ENCODE assay signal across 7 mouse cellular contexts in genomic region chr4:136309780-136310179, GRCm38 (mm10). TPM values are rescaled to one million over a fixed set of nuclear protein-coding genes. Genes with fewer than 3 reads are reported as not detected.
A peak's percentile ranks its signal among the peaks of the same experiment; 100 is the strongest.
DNase-seq lines count a peak whose midpoint lies in the region; ATAC-seq and TF ChIP-seq lines count a peak whose summit lies in the region.

No protein-coding gene starts in this region.

- no peak for TF ChIP-seq CTCF in CH12.LX (conservative IDR thresholded peaks at IDR 0.05 in 1 of 2, IDR thresholded peaks at IDR 0.05 in 1 of 2; ENCODE audit: low read depth in 2 of 2, low read length in 2 of 2)

- dilution Hi-C loops in CH12.LX (cut with MboI; ENCODE audit: extremely low pct_ligation_motif_present, extremely low pct_unique_long_range_greater_than_20kb, low sequenced_read_pairs) = no loop called here

- no peak for TF ChIP-seq EP300 in CH12.LX (IDR thresholded peaks at IDR 0.05; ENCODE audit: low read length)

- no peak for ATAC-seq in hindbrain, embryonic 14.5 days (ENCODE audit: low FRiP score)
- ATAC-seq in liver, embryonic 11.5 days (replicated peaks; ENCODE audit: low FRiP score) = peak; percentile 70
- ATAC-seq in monocyte, adult 5-6 weeks (replicated peaks; ENCODE audit: insufficient number of reproducible peaks, low FRiP score, low TSS enrichment, poor library complexity, severe bottlenecking) = peak; percentile 64

- H3K4me2 ChIP-seq in CH12.LX (ENCODE audit: insufficient read depth, low read depth, poor library complexity, severe bottlenecking) = peak overlapping the region; percentile 74
- H3K4me2 ChIP-seq in hindbrain, embryonic 14.5 days (replicated peaks) = peak overlapping the region; percentile 63
- peak overlapping the region; percentile 99 for H3K4me2 ChIP-seq in liver, embryonic 11.5 days

- H3K9me3 ChIP-seq in CH12.LX (replicated peaks; ENCODE audit: low read length) = no peaks in the 10 kb centered on the region
- no peaks in the 10 kb centered on the region for H3K9me3 ChIP-seq in erythroblast, embryonic 14.5 days (ENCODE audit: control insufficient read depth, low read length)
- no peaks in the 10 kb centered on the region for H3K9me3 ChIP-seq in hindbrain, embryonic 14.5 days (ENCODE audit: control insufficient read depth, low read length)
- H3K9me3 ChIP-seq in liver, embryonic 11.5 days (ENCODE audit: control insufficient read depth, low read length) = no peaks in the 10 kb centered on the region

- H3K36me3 ChIP-seq in CH12.LX (replicated peaks in 1 of 2; ENCODE audit: control insufficient read depth in 1 of 2, insufficient read depth in 1 of 2, low read length in 1 of 2) = no peaks in the 10 kb centered on the region
- peaks cover 18% of the 10 kb centered on the region for H3K36me3 ChIP-seq in erythroblast, embryonic 14.5 days (ENCODE audit: control insufficient read depth)
- H3K36me3 ChIP-seq in hindbrain, embryonic 14.5 days (replicated peaks; ENCODE audit: control insufficient read depth, insufficient read depth) = no peaks in the 10 kb centered on the region
- no peaks in the 10 kb centered on the region for H3K36me3 ChIP-seq in liver, embryonic 11.5 days (ENCODE audit: control insufficient read depth, insufficient read depth, low read length)

- peak overlapping the region; percentile 60 for H3K9ac ChIP-seq in CH12.LX (ENCODE audit: insufficient read depth, low read depth)
- H3K9ac ChIP-seq in hindbrain, embryonic 14.5 days = peak overlapping the region; percentile 68
- H3K9ac ChIP-seq in liver, embryonic 11.5 days (ENCODE audit: low read depth, low read length) = peak overlapping the region; percentile 100

- 8% methylated on average over 11 of the region's 11 CpGs for WGBS in hindbrain, embryonic 14.5 days
- WGBS in liver, embryonic 11.5 days = 2% methylated on average over 11 of the region's 11 CpGs

- in situ Hi-C loops in CH12.LX (cut with MboI; ENCODE audit: low pct_ligation_motif_present, low pct_unique_long_range_greater_than_20kb, low sequenced_read_pairs) = loop anchor here (5.0 kb wide), 1 partner anchor 37 kb away; no protein-coding TSS in a partner anchor

- peak; percentile 38 for TF ChIP-seq POLR2A in CH12.LX (IDR thresholded peaks at IDR 0.05; ENCODE audit: low read depth, low read length)

- DNase-seq in CH12.LX (ENCODE audit: extremely low read depth) = peak; percentile 81
- peak; percentile 62 for DNase-seq in adipocyte (ENCODE audit: low spot score)
- DNase-seq in hindbrain, embryonic 14.5 days (ENCODE audit: low spot score) = no peak
- DNase-seq in liver, embryonic 11.5 days (ENCODE audit: low spot score) = peak; percentile 74
- DNase-seq in testis, postnatal 10 days (ENCODE audit: low spot score) = peak; percentile 62

- TF ChIP-seq RAD21 in CH12.LX (IDR thresholded peaks at IDR 0.05; ENCODE audit: low read depth, low read length) = no peak

- 0 out of 2 replicates have a peak overlapping the region, but pooled peaks have one; percentile 43 for H3K27ac ChIP-seq in CH12.LX (ENCODE audit: insufficient read depth, low read depth)
- H3K27ac ChIP-seq in hindbrain, embryonic 14.5 days = peak overlapping the region; percentile 97
- peak overlapping the region; percentile 100 for H3K27ac ChIP-seq in liver, embryonic 11.5 days (ENCODE audit: low read depth, low read length)

- peaks cover 2 to 28% of the 10 kb centered on the region in 2 experiments; a peak in 2 of 4 replicates for H3K4me1 ChIP-seq in CH12.LX (ENCODE audit: control insufficient read depth in 1 of 2, insufficient read depth in 2 of 2)
- H3K4me1 ChIP-seq in erythroblast, embryonic 14.5 days (ENCODE audit: control insufficient read depth) = peaks cover 41% of the 10 kb centered on the region
- peaks cover 36% of the 10 kb centered on the region for H3K4me1 ChIP-seq in hindbrain, embryonic 14.5 days (replicated peaks; ENCODE audit: control insufficient read depth, insufficient read depth, low read length)
- H3K4me1 ChIP-seq in liver, embryonic 11.5 days (replicated peaks; ENCODE audit: control insufficient read depth, insufficient read depth, low read length) = peaks cover 21% of the 10 kb centered on the region

- peak overlapping the region; percentile 57 to 84 (median 61) for H3K4me3 ChIP-seq in CH12.LX (replicated peaks in 1 of 3; ENCODE audit: low read depth in 2 of 3, low read length in 2 of 3, poor library complexity in 1 of 3)
- peak overlapping the region; percentile 93 for H3K4me3 ChIP-seq in erythroblast, embryonic 14.5 days (replicated peaks)
- H3K4me3 ChIP-seq in hindbrain, embryonic 14.5 days (replicated peaks; ENCODE audit: low read length) = peak overlapping the region; percentile 100
- H3K4me3 ChIP-seq in liver, embryonic 11.5 days (ENCODE audit: low read depth, low read length) = peak overlapping the region; percentile 98

- H3K79me2 ChIP-seq in CH12.LX (replicated peaks; ENCODE audit: control insufficient read depth, extremely low read depth, insufficient read depth, poor library complexity, severe bottlenecking) = peaks cover 34% of the 10 kb centered on the region

- no peaks in the 10 kb centered on the region for H3K27me3 ChIP-seq in CH12.LX (replicated peaks)
- peaks cover 12% of the 10 kb centered on the region for H3K27me3 ChIP-seq in erythroblast, embryonic 14.5 days (ENCODE audit: control insufficient read depth)
- no peaks in the 10 kb centered on the region for H3K27me3 ChIP-seq in hindbrain, embryonic 14.5 days (ENCODE audit: control insufficient read depth, insufficient read depth, low read length)
- no peaks in the 10 kb centered on the region for H3K27me3 ChIP-seq in liver, embryonic 11.5 days (replicated peaks; ENCODE audit: control insufficient read depth, insufficient read depth, low read length)

TF ChIP-seq in CH12.LX, 34 proteins besides CTCF, POLR2A, EP300 and RAD21:
- no peak for TF ChIP-seq CHD1 (IDR thresholded peaks at IDR 0.05; ENCODE audit: low read depth, low read length)
- peak; percentile 49; the same call in 1 of the 2 replicates for TF ChIP-seq MYC (IDR thresholded peaks at IDR 0.05; ENCODE audit: low read depth, low read length)
- no peak for TF ChIP-seq UBTF (IDR thresholded peaks at IDR 0.05; ENCODE audit: low read depth, low read length)
- TF ChIP-seq TCF12 (IDR thresholded peaks at IDR 0.05; ENCODE audit: low read depth, low read length) = no peak
- no peak for TF ChIP-seq USF1 (IDR thresholded peaks at IDR 0.05; ENCODE audit: low read depth, low read length)
- TF ChIP-seq MAFK (IDR thresholded peaks at IDR 0.05; ENCODE audit: insufficient replicate concordance, low read length) = no peak
- no peak for TF ChIP-seq IRF4 (IDR thresholded peaks at IDR 0.05; ENCODE audit: low read depth, low read length)
- TF ChIP-seq CHD2 (IDR thresholded peaks at IDR 0.05; ENCODE audit: low read length) = no peak
- peak; percentile 92 for TF ChIP-seq TBP (conservative IDR thresholded peaks at IDR 0.05; ENCODE audit: low read depth, low read length)
- no peak for TF ChIP-seq NELFE (IDR thresholded peaks at IDR 0.05; ENCODE audit: low read depth, low read length)

RNA-seq across cellular contexts. Expression of gene Hnrnpr, which starts 1.0 kb away (rescaled TPM):
- total RNA-seq in CH12.LX (2012; rRNA removed) = 65.6 and 86.6 TPM in 2 replicates
- 117 and 137 TPM in 2 replicates for total RNA-seq in CH12.LX (2014; rRNA removed)
- polyA plus RNA-seq in CH12.LX (2012; ENCODE audit: insufficient read length, low read depth) = 130 and 183 TPM in 2 replicates
- 5.8 and 6.6 TPM in 2 replicates for polyA plus RNA-seq in erythroblast, embryonic 14.5 days (2012)
- polyA plus RNA-seq in hindbrain, embryonic 14.5 days (2014; fragmentation: Nextera tagmentation; extraction: Ambion mirVana) = 155 and 177 TPM in 2 replicates
- 99.3 and 101 TPM in 2 replicates for polyA plus RNA-seq in liver, embryonic 11.5 days (2014; fragmentation: Nextera tagmentation; extraction: Ambion mirVana)
- 208 to 281 TPM (median 261 TPM) in 3 replicates for total RNA-seq in monocyte, adult 5-6 weeks (2017)

RNA-seq across cellular contexts. Expression of gene Zfp46, which starts 25.3 kb away (rescaled TPM):
- 6.6 and 7.2 TPM in 2 replicates for total RNA-seq in CH12.LX (2012; rRNA removed)
- 3.3 and 4.1 TPM in 2 replicates for total RNA-seq in CH12.LX (2014; rRNA removed)
- polyA plus RNA-seq in CH12.LX (2012; ENCODE audit: insufficient read length, low read depth) = 1.8 and 2.8 TPM in 2 replicates
- polyA plus RNA-seq in erythroblast, embryonic 14.5 days (2012) = 0.17 and 0.27 TPM in 2 replicates
- 39.8 and 48.8 TPM in 2 replicates for polyA plus RNA-seq in hindbrain, embryonic 14.5 days (2014; fragmentation: Nextera tagmentation; extraction: Ambion mirVana)
- polyA plus RNA-seq in liver, embryonic 11.5 days (2014; fragmentation: Nextera tagmentation; extraction: Ambion mirVana) = 10.5 and 11.9 TPM in 2 replicates
- total RNA-seq in monocyte, adult 5-6 weeks (2017) = 5.8 to 10.2 TPM (median 5.9 TPM) in 3 replicates

Comparison
In these comparisons a context has a peak if more than half of its experiments do, and no peak if none do; other contexts are left out.
1. H3K27ac ChIP-seq: peak in every context shown above with its lines; median percentile 100 in liver, embryonic 11.5 days; 97 in hindbrain, embryonic 14.5 days; 43 in CH12.LX.
2. RNA of gene Hnrnpr, which starts 1.0 kb away (polyA plus RNA-seq): 155 to 177 TPM in hindbrain, embryonic 14.5 days, 130 to 183 TPM in CH12.LX and 99.3 to 101 TPM in liver, embryonic 11.5 days; 5.8 to 6.6 TPM in erythroblast, embryonic 14.5 days; every median in the first group is over 10 times any median in the second.
3. Peak in every context shown above with its lines, with median percentiles within 50 percentile points of each other: H3K4me2 ChIP-seq, H3K4me3 ChIP-seq and H3K9ac ChIP-seq.